Mouse (Mus musculus) forebrain, embryonic 13.5 days (tissue): Measurements from ENCODE around the gene H2-Q2. TPM values are rescaled to one million over a fixed set of nuclear protein-coding genes. Genes with fewer than 3 reads are reported as not detected.
"Not testable (repeated sequence)": the region's sequence is repeated elsewhere in the genome, so short reads cannot be mapped to it uniquely, and the experiment has no call there.

ENCODE experiments used
- ATAC-seq: fragments of 200-750 bp; cut with Nextera tagmentation; 2 replicates; pipeline ENCODE4 v1.8.0; 2017
- H3K27ac ChIP-seq: fragments of 300-500 bp; sonication (generic); 2 replicates; pipeline ENCODE4 v1.5.1; 2015; ENCODE audit warnings: inconsistent platforms, mild to moderate bottlenecking, moderate library complexity
- H3K27me3 ChIP-seq: fragments of 300-500 bp; sonication (generic); 2 replicates; pipeline ENCODE4 v1.6.1; 2015; ENCODE audit warnings: mild to moderate bottlenecking, inconsistent platforms
- H3K36me3 ChIP-seq: fragments of 300-500 bp; sonication (generic); 2 replicates; pipeline ENCODE4 v1.6.1; 2015; ENCODE audit warnings: mild to moderate bottlenecking, inconsistent platforms; ENCODE audit not compliant: poor library complexity, severe bottlenecking
- H3K4me1 ChIP-seq: fragments of 300-500 bp; sonication (generic); 2 replicates; pipeline ENCODE4 v1.6.1; 2015; ENCODE audit warnings: inconsistent platforms
- H3K4me2 ChIP-seq: fragments of 300-500 bp; sonication (generic); 2 replicates; pipeline ENCODE4 v1.6.1; 2015; ENCODE audit warnings: inconsistent platforms, mild to moderate bottlenecking, moderate library complexity
- H3K4me3 ChIP-seq: fragments of 300-500 bp; sonication (generic); 2 replicates; pipeline ENCODE4 v1.5.1; 2015; ENCODE audit warnings: mild to moderate bottlenecking, inconsistent platforms
- H3K9ac ChIP-seq: fragments of 300-500 bp; sonication (generic); 2 replicates; pipeline ENCODE4 v1.6.1; 2015; ENCODE audit warnings: mild to moderate bottlenecking, inconsistent platforms
- H3K9me3 ChIP-seq: fragments of 300-500 bp; sonication (generic); replicated peaks from 2 replicates; pipeline ENCODE4 v1.6.1; 2016; ENCODE audit warnings: inconsistent platforms
- WGBS: fragments of 180-500 bp; shearing (Covaris S2); methylation state at CpG from one replicate; pipeline ENCODE4 v1.1.7; 2015; 5-methylcytosine and 5-hydroxymethylcytosine counted together
- polyA plus RNA-seq: library from polyadenylated mRNA; unstranded; fragments of >200 nt; fragmentation: Nextera tagmentation; extraction: Ambion mirVana; gene quantifications from 2 replicates; pipeline ENCODE4 v1.2.1, GENCODE M21; 2015

Gene H2-Q2
- 0.14 and 0.15 TPM in 2 replicates for polyA plus RNA-seq

DNA sequence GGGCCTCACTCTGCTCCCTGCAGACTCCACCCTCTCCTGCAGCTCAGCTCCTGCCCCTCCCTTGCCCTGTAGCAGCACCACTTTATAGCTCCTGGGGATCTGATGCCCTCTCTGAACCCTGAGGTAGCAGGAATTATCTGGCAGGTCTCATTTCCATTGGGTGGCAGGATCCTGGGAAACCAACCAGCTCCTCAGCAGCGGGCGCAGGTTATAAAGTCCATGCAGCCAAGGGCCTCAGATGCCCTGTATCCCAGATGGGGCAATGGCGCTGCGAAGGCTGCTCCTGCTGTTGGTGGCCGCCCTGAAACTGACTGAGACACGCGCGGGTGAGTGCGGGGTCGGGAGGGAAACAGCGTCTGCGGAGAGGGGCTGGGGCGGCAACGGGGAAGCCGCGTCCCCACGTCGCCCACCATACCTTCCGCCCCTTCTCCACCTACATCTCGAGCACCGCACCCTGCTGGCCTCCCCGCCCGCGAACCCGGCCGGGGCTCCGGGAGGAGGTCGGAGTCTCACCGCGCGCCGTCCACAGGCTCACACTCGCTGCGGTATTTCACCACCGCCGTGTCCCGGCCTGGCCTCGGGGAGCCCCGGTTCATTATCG is at the start of gene H2-Q2:
Gene H2-Q2 (plus strand): TSS at position 172 of the 601 bp plus-strand sequence.
- Histone ChIP-seq H3K9me3 (no peaks in the 10 kb centered on the region), H3K4me3 (peak within 1 kb of the TSS; percentile 40), H3K36me3 (no peaks in the 10 kb centered on the region), H3K9ac (peak within 1 kb of the TSS; percentile 59), H3K27me3 (peaks cover 56% of the 10 kb centered on the region), H3K27ac (no peak within 1 kb of the TSS), H3K4me2 (peak within 1 kb of the TSS; percentile 68), H3K4me1 (peaks cover 11% of the 10 kb centered on the region)
- 2% methylated on average over 40 of the region's 40 CpGs for WGBS
- ATAC-seq = no peak

DNA sequence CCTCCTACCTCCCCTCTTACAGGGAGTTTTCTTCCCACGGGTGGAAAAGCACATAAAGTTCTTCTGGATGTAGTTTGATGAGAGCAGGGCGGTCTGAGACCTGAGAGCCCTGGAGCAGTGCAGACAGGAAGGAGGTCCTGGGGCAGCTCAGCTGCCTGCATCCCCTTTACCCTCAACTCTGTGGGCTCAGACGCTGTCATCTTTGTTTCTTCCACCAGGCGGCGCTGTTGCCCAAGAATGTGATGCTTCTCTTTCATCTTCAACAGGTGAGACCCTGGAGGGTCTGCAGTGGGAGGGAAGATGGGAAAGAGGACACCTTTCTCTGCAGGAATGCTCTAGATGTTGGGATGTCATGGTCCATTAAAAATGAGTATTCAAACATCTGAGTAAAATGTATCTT is 46.2 kb upstream of the H2-Q2 start:
- H3K9ac ChIP-seq, H3K27ac ChIP-seq, H3K4me1 ChIP-seq, ATAC-seq, H3K36me3 ChIP-seq, H3K4me3 ChIP-seq, H3K9me3 ChIP-seq, H3K27me3 ChIP-seq, H3K4me2 ChIP-seq: not testable (repeated sequence)
- 4% methylated on average over 5 of the region's 5 CpGs for WGBS

DNA sequence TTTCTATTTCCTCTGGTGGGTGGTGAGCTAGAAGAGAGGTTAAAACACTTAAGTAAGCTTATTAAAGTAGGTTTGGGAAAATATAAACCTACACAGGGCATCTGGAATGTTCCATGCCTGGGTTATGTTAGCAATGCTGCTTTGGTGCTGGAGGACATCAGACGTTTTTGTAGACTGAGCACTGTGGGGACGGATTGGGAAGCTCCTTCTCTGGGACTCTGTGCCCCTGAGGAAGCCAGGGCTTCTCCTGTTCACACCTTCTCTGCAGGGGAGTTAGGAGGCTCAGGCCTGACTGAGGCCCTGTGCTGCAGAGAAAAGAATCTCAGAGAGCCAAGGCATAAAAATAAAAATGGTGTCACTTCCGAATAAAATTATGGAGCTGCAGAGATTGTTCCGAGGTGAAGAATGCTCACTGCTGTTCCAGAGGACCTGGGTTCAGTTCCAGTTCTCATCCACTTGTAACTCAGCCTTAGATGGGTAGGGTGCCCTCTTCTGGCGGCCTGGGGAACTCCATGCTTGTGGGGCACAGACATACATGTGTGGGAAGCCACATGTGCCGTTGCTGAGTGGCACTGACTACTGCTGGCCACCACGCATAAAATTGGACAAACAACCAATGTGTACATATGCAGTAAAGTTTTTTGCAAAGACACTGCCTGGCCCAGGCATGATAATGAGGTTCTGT is 41.6 kb upstream of the H2-Q2 start:
- not testable (repeated sequence) for H3K4me3 ChIP-seq, H3K27me3 ChIP-seq, ATAC-seq, H3K4me2 ChIP-seq, H3K36me3 ChIP-seq, H3K9me3 ChIP-seq, H3K4me1 ChIP-seq, H3K27ac ChIP-seq, H3K9ac ChIP-seq
- 91% methylated on average over 7 of the region's 7 CpGs for WGBS

DNA sequence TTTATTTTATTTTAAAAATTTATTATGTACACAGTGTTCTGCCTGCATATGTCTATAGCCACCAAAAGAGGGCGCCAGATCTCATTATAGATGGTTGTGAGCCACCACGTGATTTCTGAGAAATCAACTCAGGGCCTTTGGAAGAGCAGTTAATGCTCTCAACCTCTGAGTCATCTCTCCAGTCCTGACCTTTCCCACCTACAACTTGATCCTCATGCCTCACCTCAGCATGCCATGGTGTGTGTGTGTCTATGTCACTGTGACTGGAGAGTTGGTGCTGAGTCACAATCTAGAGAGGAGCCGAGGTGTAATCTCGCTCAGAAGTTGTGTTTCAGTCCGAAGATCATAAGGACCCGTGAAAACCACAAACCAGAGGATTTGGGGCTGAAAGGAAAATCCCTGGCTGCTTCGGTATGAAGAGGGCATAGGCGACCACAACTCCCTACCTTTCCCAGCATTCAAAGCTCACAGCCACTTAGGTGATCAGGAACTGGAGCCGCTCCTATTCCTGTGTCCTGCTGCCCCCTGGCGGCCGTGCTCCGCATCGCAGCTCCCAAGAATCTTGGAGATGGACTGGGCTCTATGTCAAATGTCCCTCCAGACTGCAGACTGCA is 40.3 kb upstream of the H2-Q2 start:
- Histone ChIP-seq H3K4me3 (no peak overlapping the region), H3K4me1 (no peaks in the 10 kb centered on the region), H3K36me3 (no peaks in the 10 kb centered on the region), H3K9ac (no peak overlapping the region), H3K9me3 (0 out of 2 replicates have a peak, but pooled peaks cover 4% of the 10 kb centered on the region), H3K4me2 (no peak overlapping the region), H3K27ac (no peak overlapping the region), H3K27me3 (no peaks in the 10 kb centered on the region)
- no peak for ATAC-seq
- 21% methylated on average over 13 of the region's 13 CpGs for WGBS

DNA sequence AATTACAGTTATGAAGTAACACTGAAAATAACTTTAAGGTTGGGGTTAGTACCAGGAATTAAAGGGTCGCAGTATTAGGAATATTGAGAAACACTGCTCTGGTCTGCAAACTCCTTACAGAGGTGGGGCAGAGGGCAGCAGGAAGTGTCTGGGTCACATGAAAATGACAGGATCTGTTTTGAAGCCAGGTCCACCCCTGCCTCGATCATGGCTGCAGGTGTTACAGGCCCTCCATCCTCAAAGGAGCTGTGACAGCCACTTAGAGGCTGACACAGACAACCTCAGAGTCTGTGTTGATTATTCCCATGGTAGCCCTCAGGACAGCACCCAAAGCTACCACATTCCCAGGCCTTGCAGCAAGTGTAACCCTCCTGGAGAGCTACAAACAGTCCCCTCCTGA is 38.8 kb upstream of the H2-Q2 start:
- no peak overlapping the region for H3K27ac ChIP-seq
- H3K9me3 ChIP-seq = 0 out of 2 replicates have a peak, but pooled peaks cover 4% of the 10 kb centered on the region
- H3K27me3 ChIP-seq = no peaks in the 10 kb centered on the region
- no peak overlapping the region for H3K9ac ChIP-seq
- no peak overlapping the region for H3K4me3 ChIP-seq
- no peaks in the 10 kb centered on the region for H3K4me1 ChIP-seq
- ATAC-seq = no peak
- WGBS = 88% methylated on average over 2 of the region's 2 CpGs
- H3K4me2 ChIP-seq = no peak overlapping the region
- no peaks in the 10 kb centered on the region for H3K36me3 ChIP-seq

DNA sequence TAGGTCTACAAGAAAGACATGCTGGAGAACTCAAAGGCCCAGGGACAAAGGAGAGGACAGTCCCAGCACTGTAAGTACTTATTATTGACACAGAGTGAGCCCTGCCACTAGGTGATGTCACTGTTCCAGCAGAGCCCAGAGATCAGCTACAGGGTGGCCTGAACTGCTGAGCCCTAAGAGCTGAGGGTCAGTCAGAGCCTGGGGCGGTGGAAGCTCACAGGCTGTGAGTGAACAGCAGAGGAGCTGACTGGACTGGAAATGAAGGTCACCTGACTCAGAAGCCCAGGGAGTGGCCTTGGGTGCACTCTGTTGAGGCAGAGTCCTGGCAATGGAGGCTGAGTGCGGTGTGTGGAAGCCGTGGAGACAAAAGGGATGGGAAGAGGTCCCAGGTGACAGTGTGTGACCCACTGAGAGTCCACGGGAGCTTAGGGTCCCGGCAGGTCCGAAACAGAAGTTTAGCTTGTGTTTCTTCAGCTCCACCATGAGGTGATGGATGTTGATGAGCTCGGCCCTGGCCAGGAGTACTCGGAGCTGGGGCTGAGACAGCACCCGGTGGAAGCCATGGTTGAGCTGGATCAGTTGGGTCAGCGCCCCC is 38.2 kb upstream of the H2-Q2 start:
- WGBS = 87% methylated on average over 10 of the region's 10 CpGs
- no peaks in the 10 kb centered on the region for H3K36me3 ChIP-seq

DNA sequence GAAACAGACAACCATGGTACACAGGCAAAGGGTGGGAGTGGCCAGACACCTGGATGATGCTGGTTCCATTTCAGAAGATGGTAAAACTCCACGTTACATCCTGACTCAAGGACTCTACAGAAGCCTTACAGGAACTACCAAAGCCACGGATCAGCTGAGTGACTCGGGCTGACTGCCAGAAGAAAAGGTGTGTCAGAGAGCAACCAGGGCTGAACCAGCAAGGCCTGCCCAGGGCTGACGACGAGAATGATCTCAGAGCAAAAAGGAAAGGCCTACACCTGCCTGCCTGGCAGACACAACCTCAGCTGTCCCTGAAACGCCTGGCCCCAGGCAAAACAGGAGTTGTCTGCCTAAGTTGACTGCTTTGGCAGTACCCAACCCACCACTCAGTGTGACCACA is 37.6 kb upstream of the H2-Q2 start:
- no peak overlapping the region for H3K27ac ChIP-seq

More for the DNA sequence above, 38.2 kb upstream of the H2-Q2 start:
- H3K27me3 ChIP-seq = peaks cover 5% of the 10 kb centered on the region; the same call in 1 of the 2 replicates
- no peak for ATAC-seq
- H3K9ac ChIP-seq = no peak overlapping the region
- no peak overlapping the region for H3K27ac ChIP-seq
- H3K4me3 ChIP-seq = no peak overlapping the region
- no peak overlapping the region for H3K4me2 ChIP-seq
- no peaks in the 10 kb centered on the region for H3K4me1 ChIP-seq
- 0 out of 2 replicates have a peak, but pooled peaks cover 4% of the 10 kb centered on the region for H3K9me3 ChIP-seq

DNA sequence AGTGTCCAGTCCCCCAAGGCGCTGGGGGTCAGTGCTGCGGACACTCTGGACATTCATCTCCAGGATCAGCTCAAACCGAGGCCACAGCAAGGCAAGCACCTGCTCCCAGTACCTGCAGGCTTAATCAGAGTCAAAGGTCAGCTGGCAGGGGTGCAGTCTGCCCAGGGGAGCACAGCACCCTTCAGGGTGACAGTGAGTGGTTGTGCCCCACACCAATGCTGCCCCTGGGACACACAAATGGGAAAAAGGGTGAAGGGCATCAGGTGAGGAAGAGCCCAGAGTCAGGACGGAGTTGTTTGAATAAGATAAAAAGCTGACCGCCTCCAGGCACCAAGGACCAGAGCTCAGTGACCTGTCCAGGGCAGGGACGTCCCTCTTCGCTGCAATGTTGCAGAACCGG is 37.1 kb upstream of the H2-Q2 start:
- WGBS = 86% methylated on average over 8 of the region's 8 CpGs
- not testable (repeated sequence) for ATAC-seq, H3K27me3 ChIP-seq, H3K9ac ChIP-seq, H3K4me2 ChIP-seq, H3K27ac ChIP-seq, H3K9me3 ChIP-seq, H3K4me1 ChIP-seq, H3K4me3 ChIP-seq, H3K36me3 ChIP-seq

More for the DNA sequence above, 37.6 kb upstream of the H2-Q2 start:
- H3K27me3 ChIP-seq = peaks cover 8% of the 10 kb centered on the region; the same call in 1 of the 2 replicates
- no peak overlapping the region for H3K4me3 ChIP-seq
- H3K9ac ChIP-seq = no peak overlapping the region
- WGBS = 74% methylated on average over 6 of the region's 6 CpGs
- 0 out of 2 replicates have a peak, but pooled peaks cover 4% of the 10 kb centered on the region for H3K9me3 ChIP-seq
- H3K4me2 ChIP-seq = no peak overlapping the region
- no peaks in the 10 kb centered on the region for H3K36me3 ChIP-seq
- H3K4me1 ChIP-seq = no peaks in the 10 kb centered on the region
- no peak for ATAC-seq

DNA sequence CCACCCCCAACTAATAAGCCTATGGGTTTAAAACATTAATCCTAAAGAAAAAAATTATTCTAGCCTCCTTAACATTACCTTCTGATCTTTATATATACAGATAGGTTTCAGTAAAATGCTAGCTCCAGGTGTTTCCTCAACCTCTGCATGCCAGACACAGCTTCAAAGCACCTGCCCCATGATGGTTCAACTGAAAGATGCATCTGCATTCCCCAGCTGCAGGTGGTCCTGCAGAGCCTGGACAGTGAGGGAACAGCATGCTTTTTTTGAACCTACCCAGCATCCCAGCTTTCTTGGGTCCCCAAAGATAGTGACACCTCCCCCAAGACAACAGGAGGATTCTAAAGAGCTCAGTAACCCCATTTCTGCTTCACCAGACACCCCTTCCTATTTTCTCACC is 23.4 kb upstream of the H2-Q2 start:
- Histone ChIP-seq H3K27me3 (peaks cover 49% of the 10 kb centered on the region), H3K9me3 (no peaks in the 10 kb centered on the region), H3K4me1 (peaks cover 7% of the 10 kb centered on the region)

DNA sequence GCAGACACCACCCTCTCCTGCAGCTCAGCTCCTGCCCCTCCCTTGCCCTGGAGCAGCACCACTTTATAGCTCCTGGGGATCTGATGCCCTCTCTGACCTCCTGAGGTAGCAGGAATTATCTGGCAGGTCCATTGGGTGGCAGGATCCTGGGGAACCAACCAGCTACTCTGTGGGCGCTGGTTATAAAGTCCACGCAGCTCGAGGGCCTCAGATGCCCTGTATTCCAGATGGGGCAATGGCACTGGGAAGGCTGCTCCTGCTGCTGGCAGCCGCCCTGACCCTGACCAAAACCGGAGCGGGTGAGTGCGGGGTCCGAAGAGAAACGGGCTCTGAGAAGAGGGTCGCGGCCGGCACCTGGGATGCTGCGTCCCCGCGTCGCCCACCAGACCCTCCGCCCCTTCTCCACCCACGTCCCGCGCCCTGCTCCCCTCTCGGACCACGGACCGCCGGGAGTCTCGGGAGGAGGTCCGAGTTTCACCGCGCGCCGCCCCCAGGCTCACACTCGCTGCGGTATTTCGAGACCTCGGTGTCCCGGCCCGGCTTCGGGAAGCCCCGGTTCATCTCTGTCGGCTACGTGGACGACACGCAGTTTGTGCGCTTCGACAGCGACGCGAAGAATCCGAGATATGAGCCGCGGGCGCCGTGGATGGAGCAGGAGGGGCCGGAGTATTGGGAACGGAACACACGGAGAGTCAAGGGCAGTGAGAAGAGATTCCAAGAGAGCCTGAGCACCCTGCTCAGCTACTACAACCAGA is 21.5 kb upstream of the H2-Q2 start, which contains the start of gene H2-Q1:
Gene H2-Q1 (plus strand): TSS at position 79 of the 755 bp plus-strand sequence.
- H3K4me1 ChIP-seq = peaks cover 7% of the 10 kb centered on the region
- ATAC-seq = no peak
- H3K4me2 ChIP-seq = peak within 1 kb of the TSS; percentile 60
- 2% methylated on average over 52 of the region's 55 CpGs for WGBS
- H3K27ac ChIP-seq = no peak within 1 kb of the TSS
- no peaks in the 10 kb centered on the region for H3K9me3 ChIP-seq
- H3K9ac ChIP-seq = no peak within 1 kb of the TSS
- H3K36me3 ChIP-seq = no peaks in the 10 kb centered on the region
- H3K4me3 ChIP-seq = peak within 1 kb of the TSS; percentile 33
- peaks cover 49% of the 10 kb centered on the region for H3K27me3 ChIP-seq

More for the DNA sequence above, 23.4 kb upstream of the H2-Q2 start:
- Histone ChIP-seq H3K4me2 (no peak overlapping the region), H3K36me3 (no peaks in the 10 kb centered on the region), H3K9ac (no peak overlapping the region), H3K4me3 (no peak overlapping the region), H3K27ac (no peak overlapping the region)
- ATAC-seq = no peak

DNA sequence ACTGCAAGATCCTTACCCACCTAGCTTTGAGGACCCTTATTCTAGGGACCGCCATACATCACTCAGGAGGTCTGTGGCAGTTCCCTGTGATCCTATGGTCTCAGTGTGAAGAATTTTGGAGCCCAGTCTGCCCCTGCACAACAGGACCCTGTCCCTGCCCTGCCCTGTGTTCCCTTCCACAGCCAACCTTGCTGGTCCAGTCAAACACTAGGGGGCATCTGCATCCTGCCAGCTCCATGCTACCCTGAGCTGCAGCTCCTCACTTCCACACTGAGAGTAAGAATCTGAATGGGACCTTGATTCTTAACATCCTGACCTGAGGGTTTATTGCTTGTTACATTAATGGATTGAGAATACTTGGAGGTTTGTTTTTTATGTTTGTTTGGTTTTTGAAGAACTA is 16.9 kb upstream of the H2-Q2 start:
- not testable (repeated sequence) for H3K9ac ChIP-seq, H3K27ac ChIP-seq, H3K36me3 ChIP-seq, H3K4me1 ChIP-seq, ATAC-seq, H3K9me3 ChIP-seq, H3K4me2 ChIP-seq, H3K4me3 ChIP-seq
- WGBS = 67% methylated on average over 1 of the region's 1 CpGs
- H3K27me3 ChIP-seq = peaks cover 29% of the 10 kb centered on the region
